Mouse (Mus musculus): Measurements from ENCODE around the gene Cybrd1.

Cybrd1 gene

GRCm38 (mm10) chr2:71117797-71118708 is at the start of gene Cybrd1:
Gene Cybrd1 (plus strand): TSS chr2:71117923.
- no peak for DNase-seq (ENCODE audit: low read depth, low spot score)

GRCm38 (mm10) chr2:71071601-71072000 is 46.1 kb upstream of the Cybrd1 start:
- no peak for DNase-seq (ENCODE audit: low read depth, low spot score)

GRCm38 (mm10) chr2:71073330-71073729 is 44.4 kb upstream of the Cybrd1 start:
- no peak for DNase-seq (ENCODE audit: low read depth, low spot score)

GRCm38 (mm10) chr2:71073828-71074227 is 43.9 kb upstream of the Cybrd1 start:
- DNase-seq (ENCODE audit: low read depth, low spot score) = no peak

GRCm38 (mm10) chr2:71082416-71082815 is 35.3 kb upstream of the Cybrd1 start:
- peak; percentile 40 for DNase-seq (ENCODE audit: low read depth, low spot score)

- DNase-seq (ENCODE audit: low read depth, low spot score) = no peak
These were observed 34.1 kb upstream of the Cybrd1 start for GRCm38 (mm10) chr2:71083454-71084193.

- DNase-seq (ENCODE audit: low read depth, low spot score) = no peak
These were observed 28.0 kb upstream of the Cybrd1 start for GRCm38 (mm10) chr2:71089766-71090165.

- no peak for DNase-seq (ENCODE audit: low read depth, low spot score)
These were observed 26.9 kb upstream of the Cybrd1 start for GRCm38 (mm10) chr2:71090660-71091445.

GRCm38 (mm10) chr2:71096170-71096569 is 21.6 kb upstream of the Cybrd1 start:
- DNase-seq (ENCODE audit: low read depth, low spot score) = no peak

- DNase-seq (ENCODE audit: low read depth, low spot score) = no peak
These were observed 15.0 kb upstream of the Cybrd1 start for GRCm38 (mm10) chr2:71102621-71103291.

GRCm38 (mm10) chr2:71103292-71103680 is 14.4 kb upstream of the Cybrd1 start:
- DNase-seq (ENCODE audit: low read depth, low spot score) = no peak

- DNase-seq (ENCODE audit: low read depth, low spot score) = no peak
These were observed 13.0 kb upstream of the Cybrd1 start for GRCm38 (mm10) chr2:71104696-71105095.

- no peak for DNase-seq (ENCODE audit: low read depth, low spot score)
These were observed 12.1 kb upstream of the Cybrd1 start for GRCm38 (mm10) chr2:71105469-71106215.

GRCm38 (mm10) chr2:71107225-71107624 is 10.5 kb upstream of the Cybrd1 start:
- no peak for DNase-seq (ENCODE audit: low read depth, low spot score)

- DNase-seq (ENCODE audit: low read depth, low spot score) = no peak
These were observed 9.2 kb upstream of the Cybrd1 start for GRCm38 (mm10) chr2:71108541-71108940.

- no peak for DNase-seq (ENCODE audit: low read depth, low spot score)
These were observed 4.1 kb upstream of the Cybrd1 start for GRCm38 (mm10) chr2:71113489-71114171.

- no peak for DNase-seq (ENCODE audit: low read depth, low spot score)
These were observed 1.6 kb upstream of the Cybrd1 start for GRCm38 (mm10) chr2:71116151-71116550.

- peak; percentile 48 for DNase-seq (ENCODE audit: low read depth, low spot score)
These were observed 3.1 kb downstream of the Cybrd1 start for GRCm38 (mm10) chr2:71120844-71121243.

GRCm38 (mm10) chr2:71121406-71121805 is 3.7 kb downstream of the Cybrd1 start:
- DNase-seq (ENCODE audit: low read depth, low spot score) = no peak
